Mouse (Mus musculus): Measurements from ENCODE around the gene Lect2. TPM values are rescaled to one million over a fixed set of nuclear protein-coding genes. Genes with fewer than 3 reads are reported as not detected.

Lect2 gene
- polyA plus RNA-seq, 1 experiment from 2014 or later = 2.5 TPM

GRCm38 (mm10) chr13:56529031-56529430, 19.3 kb downstream of the Lect2 start:
- H3K9ac ChIP-seq = no peak overlapping the region
- no peak overlapping the region for H3K4me2 ChIP-seq
- no peaks in the 10 kb centered on the region; the same call in 1 of the 2 replicates for H3K36me3 ChIP-seq
- H3K4me3 ChIP-seq (replicated peaks) = no peak overlapping the region
- no peak overlapping the region for H3K27ac ChIP-seq
- no peaks in the 10 kb centered on the region for H3K4me1 ChIP-seq
- H3K27me3 ChIP-seq = no peaks in the 10 kb centered on the region
- H3K9me3 ChIP-seq (replicated peaks) = no peaks in the 10 kb centered on the region
- 79% methylated on average over 4 of the region's 4 CpGs for WGBS
- ATAC-seq (replicated peaks; ENCODE audit: low FRiP score) = no peak

- no peak overlapping the region for H3K4me3 ChIP-seq (replicated peaks)
- no peak overlapping the region for H3K4me2 ChIP-seq
- H3K9ac ChIP-seq = no peak overlapping the region
- no peaks in the 10 kb centered on the region for H3K27me3 ChIP-seq
- H3K4me1 ChIP-seq = no peaks in the 10 kb centered on the region
- 81% methylated on average over 11 of the region's 11 CpGs for WGBS
- no peak overlapping the region for H3K27ac ChIP-seq
- no peaks in the 10 kb centered on the region for H3K36me3 ChIP-seq
- H3K9me3 ChIP-seq (replicated peaks) = no peaks in the 10 kb centered on the region
- no peak for ATAC-seq (replicated peaks; ENCODE audit: low FRiP score)
Measured at GRCm38 (mm10) chr13:56528281-56528680, 20.0 kb downstream of the Lect2 start.

- no peaks in the 10 kb centered on the region for H3K27me3 ChIP-seq
- 93% methylated on average over 7 of the region's 7 CpGs for WGBS
- no peaks in the 10 kb centered on the region for H3K9me3 ChIP-seq (replicated peaks)
- H3K4me1 ChIP-seq = no peaks in the 10 kb centered on the region
- H3K4me3 ChIP-seq (replicated peaks) = no peak overlapping the region
- no peak overlapping the region for H3K4me2 ChIP-seq
- H3K27ac ChIP-seq = no peak overlapping the region
- H3K9ac ChIP-seq = no peak overlapping the region
- no peaks in the 10 kb centered on the region for H3K36me3 ChIP-seq
- ATAC-seq (replicated peaks; ENCODE audit: low FRiP score) = no peak
Measured at GRCm38 (mm10) chr13:56527846-56528245, 20.5 kb downstream of the Lect2 start.

- ATAC-seq (replicated peaks; ENCODE audit: low FRiP score) = no peak
- Histone ChIP-seq H3K27me3 (no peaks in the 10 kb centered on the region), H3K9me3 (replicated peaks) (no peaks in the 10 kb centered on the region), H3K4me1 (no peaks in the 10 kb centered on the region), H3K9ac (no peak overlapping the region), H3K36me3 (no peaks in the 10 kb centered on the region), H3K27ac (no peak overlapping the region), H3K4me3 (replicated peaks) (no peak overlapping the region), H3K4me2 (no peak overlapping the region)
- 86% methylated on average over 12 of the region's 12 CpGs for WGBS
Measured at GRCm38 (mm10) chr13:56526871-56527270, 21.4 kb downstream of the Lect2 start.

- Histone ChIP-seq H3K4me3 (replicated peaks) (peak overlapping the region; percentile 78), H3K9ac (peak overlapping the region; percentile 62), H3K4me2 (peak overlapping the region; percentile 94), H3K27ac (0 out of 2 replicates have a peak overlapping the region, but pooled peaks have one; percentile 37), H3K27me3 (no peaks in the 10 kb centered on the region), H3K9me3 (replicated peaks) (no peaks in the 10 kb centered on the region), H3K4me1 (no peaks in the 10 kb centered on the region), H3K36me3 (no peaks in the 10 kb centered on the region)
- WGBS = 7% methylated on average over 8 of the region's 8 CpGs
- 0 out of 2 replicates have a peak, but pooled peaks have one; percentile 4 for ATAC-seq (replicated peaks; ENCODE audit: low FRiP score)
Measured at GRCm38 (mm10) chr13:56522821-56523167, 25.5 kb downstream of the Lect2 start.

GRCm38 (mm10) chr13:56522081-56522820, 26.1 kb downstream of the Lect2 start, which contains the start of gene Fbxl21:
TSS of gene Fbxl21 (plus strand) at chr13:56522472.
- H3K9ac ChIP-seq = peak within 1 kb of the TSS; percentile 62
- under 1% methylated on average over 56 of the region's 56 CpGs for WGBS
- no peaks in the 10 kb centered on the region for H3K36me3 ChIP-seq
- peak within 1 kb of the TSS; percentile 94 for H3K4me2 ChIP-seq
- H3K27me3 ChIP-seq = no peaks in the 10 kb centered on the region
- no peaks in the 10 kb centered on the region for H3K9me3 ChIP-seq (replicated peaks)
- H3K4me1 ChIP-seq = no peaks in the 10 kb centered on the region
- H3K4me3 ChIP-seq (replicated peaks) = peak within 1 kb of the TSS; percentile 78
- ATAC-seq (replicated peaks; ENCODE audit: low FRiP score) = peak; percentile 100
- peak within 1 kb of the TSS; percentile 45; the same call in 1 of the 2 replicates for H3K27ac ChIP-seq

GRCm38 (mm10) chr13:56516816-56517215, 31.5 kb downstream of the Lect2 start:
- H3K27ac ChIP-seq = no peak overlapping the region
- H3K4me1 ChIP-seq = no peaks in the 10 kb centered on the region
- no peak overlapping the region for H3K4me2 ChIP-seq
- H3K9ac ChIP-seq = no peak overlapping the region
- no peaks in the 10 kb centered on the region for H3K9me3 ChIP-seq (replicated peaks)
- no peaks in the 10 kb centered on the region for H3K36me3 ChIP-seq
- no peaks in the 10 kb centered on the region for H3K27me3 ChIP-seq
- no peak overlapping the region for H3K4me3 ChIP-seq (replicated peaks)
- ATAC-seq (replicated peaks; ENCODE audit: low FRiP score) = no peak
- WGBS = 60% methylated on average over 7 of the region's 7 CpGs

GRCm38 (mm10) chr13:56516311-56516710, 32.0 kb downstream of the Lect2 start:
- H3K36me3 ChIP-seq = no peaks in the 10 kb centered on the region
- no peak overlapping the region for H3K4me3 ChIP-seq (replicated peaks)
- 72% methylated on average over 4 of the region's 4 CpGs for WGBS
- no peak overlapping the region for H3K27ac ChIP-seq
- ATAC-seq (replicated peaks; ENCODE audit: low FRiP score) = no peak
- H3K9ac ChIP-seq = no peak overlapping the region
- no peaks in the 10 kb centered on the region for H3K27me3 ChIP-seq
- H3K9me3 ChIP-seq (replicated peaks) = no peaks in the 10 kb centered on the region
- H3K4me2 ChIP-seq = no peak overlapping the region
- H3K4me1 ChIP-seq = no peaks in the 10 kb centered on the region

GRCm38 (mm10) chr13:56513595-56513994, 34.7 kb downstream of the Lect2 start:
- no peaks in the 10 kb centered on the region for H3K36me3 ChIP-seq
- H3K4me1 ChIP-seq = no peaks in the 10 kb centered on the region
- no peak for ATAC-seq (replicated peaks; ENCODE audit: low FRiP score)
- no peak overlapping the region for H3K27ac ChIP-seq
- H3K9ac ChIP-seq = no peak overlapping the region
- H3K27me3 ChIP-seq = no peaks in the 10 kb centered on the region
- H3K4me3 ChIP-seq (replicated peaks) = no peak overlapping the region
- no peak overlapping the region for H3K4me2 ChIP-seq
- H3K9me3 ChIP-seq (replicated peaks) = no peaks in the 10 kb centered on the region

- ATAC-seq (replicated peaks; ENCODE audit: low FRiP score) = no peak
- WGBS = 80% methylated on average over 2 of the region's 2 CpGs
Measured at GRCm38 (mm10) chr13:56509796-56510195, 38.5 kb downstream of the Lect2 start.

GRCm38 (mm10) chr13:56506871-56507496, 41.3 kb downstream of the Lect2 start:
- H3K9ac ChIP-seq = no peak overlapping the region
- no peak overlapping the region for H3K4me2 ChIP-seq
- no peak overlapping the region for H3K27ac ChIP-seq
- no peaks in the 10 kb centered on the region for H3K4me1 ChIP-seq
- no peaks in the 10 kb centered on the region for H3K9me3 ChIP-seq (replicated peaks)
- H3K4me3 ChIP-seq (replicated peaks) = no peak overlapping the region
- WGBS = 76% methylated on average over 6 of the region's 6 CpGs
- H3K36me3 ChIP-seq = no peaks in the 10 kb centered on the region
- ATAC-seq (replicated peaks; ENCODE audit: low FRiP score) = no peak
- H3K27me3 ChIP-seq = no peaks in the 10 kb centered on the region

More at GRCm38 (mm10) chr13:56509796-56510195, 38.5 kb downstream of the Lect2 start:
- H3K9me3 ChIP-seq (replicated peaks) = no peaks in the 10 kb centered on the region
- no peak overlapping the region for H3K9ac ChIP-seq
- H3K4me2 ChIP-seq = no peak overlapping the region
- H3K27ac ChIP-seq = no peak overlapping the region
- H3K4me1 ChIP-seq = no peaks in the 10 kb centered on the region
- no peaks in the 10 kb centered on the region for H3K36me3 ChIP-seq
- no peaks in the 10 kb centered on the region for H3K27me3 ChIP-seq
- no peak overlapping the region for H3K4me3 ChIP-seq (replicated peaks)

GRCm38 (mm10) chr13:56501866-56502420, 46.4 kb downstream of the Lect2 start:
- ATAC-seq (replicated peaks; ENCODE audit: low FRiP score) = no peak
- Histone ChIP-seq H3K9me3 (replicated peaks) (no peaks in the 10 kb centered on the region), H3K9ac (no peak overlapping the region), H3K4me1 (no peaks in the 10 kb centered on the region), H3K4me3 (replicated peaks) (no peak overlapping the region), H3K27me3 (no peaks in the 10 kb centered on the region), H3K4me2 (no peak overlapping the region), H3K27ac (no peak overlapping the region), H3K36me3 (no peaks in the 10 kb centered on the region)
- WGBS = 64% methylated on average over 6 of the region's 6 CpGs

All from kidney, embryonic 15.5 days (tissue).